Mouse (Mus musculus) monocyte, adult 2 months (primary cell): ENCODE results near the gene Efhd2.

Source experiments
- DNase-seq, 2 experiments: peaks; one replicate each; pipeline ENCODE4 v3.0.0; 2022; ENCODE audit warnings: low spot score in 2 of 2, low read depth in 1 of 2

Efhd2 gene

DNA sequence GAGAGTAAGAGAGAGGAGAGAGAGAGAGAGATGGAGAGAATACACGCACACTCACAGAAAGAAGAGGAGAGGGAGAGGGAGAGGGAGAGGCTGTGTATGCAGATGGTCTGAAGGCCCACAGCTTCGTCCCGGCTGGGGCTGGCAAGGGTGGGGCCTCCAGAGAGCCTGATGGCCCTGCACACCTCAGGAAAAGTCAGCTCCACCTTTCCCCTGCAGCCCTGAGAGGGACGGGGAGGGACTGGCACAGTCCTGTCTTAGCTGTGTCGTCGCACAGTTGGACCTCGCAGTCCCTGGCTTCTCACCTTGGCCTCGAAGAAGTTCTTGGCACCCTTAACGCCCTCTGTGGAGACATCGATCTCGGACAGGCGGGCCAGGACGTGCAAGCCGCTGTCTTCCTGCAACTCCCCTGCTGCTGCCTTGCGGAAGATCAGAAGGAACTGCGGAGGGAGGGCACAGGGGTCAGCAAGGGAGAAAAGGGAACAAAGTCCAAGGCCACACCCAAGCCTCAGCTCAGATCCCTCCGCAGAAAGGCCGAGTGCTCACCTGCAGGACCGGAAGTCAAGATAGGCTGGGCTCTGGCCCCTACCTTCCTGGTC lies 14.4 kb downstream of the Efhd2 start:
- peak in 1 of 2 experiments; percentile 42 for DNase-seq

DNA sequence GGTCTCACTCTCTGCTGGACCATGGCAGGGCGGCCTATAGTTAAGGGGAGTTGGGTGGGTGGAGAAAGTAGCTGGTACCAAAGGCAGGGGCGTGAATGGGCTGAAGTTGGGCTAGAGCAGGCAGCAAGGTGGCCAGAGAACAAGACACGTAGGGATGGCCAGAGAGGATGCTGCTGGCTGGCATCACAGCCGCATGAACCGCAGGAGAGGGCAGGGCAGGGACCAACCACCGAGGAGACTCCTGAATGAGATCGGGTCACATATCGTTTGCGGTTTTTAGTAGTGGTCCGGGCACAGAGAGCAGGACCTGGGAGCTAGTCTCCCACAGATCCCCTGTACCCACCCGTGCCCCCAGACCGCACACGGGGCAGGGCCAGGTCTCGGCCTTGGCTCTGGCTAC lies 15.4 kb downstream of the Efhd2 start:
- DNase-seq, result no peak

DNA sequence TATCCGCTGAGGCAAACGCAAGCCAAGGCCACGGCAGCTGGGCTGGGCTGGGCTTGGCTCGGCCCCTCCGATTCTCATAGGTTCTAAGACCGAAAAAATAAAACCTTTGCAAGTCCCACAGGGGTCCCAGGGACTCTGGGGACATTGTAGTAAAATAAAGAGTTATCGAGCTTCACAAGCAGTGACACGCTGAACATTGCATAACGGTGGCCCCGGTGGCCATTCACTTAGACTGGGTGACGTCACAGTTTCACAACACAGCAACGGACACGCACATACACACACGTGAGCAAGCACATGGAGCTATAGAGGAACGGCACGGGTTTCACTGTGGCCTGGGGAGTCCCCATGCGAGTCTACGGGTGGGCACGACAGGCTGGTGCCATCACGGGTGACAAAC lies 16.2 kb downstream of the Efhd2 start:
- DNase-seq, result peak; percentile 76 to 77

DNA sequence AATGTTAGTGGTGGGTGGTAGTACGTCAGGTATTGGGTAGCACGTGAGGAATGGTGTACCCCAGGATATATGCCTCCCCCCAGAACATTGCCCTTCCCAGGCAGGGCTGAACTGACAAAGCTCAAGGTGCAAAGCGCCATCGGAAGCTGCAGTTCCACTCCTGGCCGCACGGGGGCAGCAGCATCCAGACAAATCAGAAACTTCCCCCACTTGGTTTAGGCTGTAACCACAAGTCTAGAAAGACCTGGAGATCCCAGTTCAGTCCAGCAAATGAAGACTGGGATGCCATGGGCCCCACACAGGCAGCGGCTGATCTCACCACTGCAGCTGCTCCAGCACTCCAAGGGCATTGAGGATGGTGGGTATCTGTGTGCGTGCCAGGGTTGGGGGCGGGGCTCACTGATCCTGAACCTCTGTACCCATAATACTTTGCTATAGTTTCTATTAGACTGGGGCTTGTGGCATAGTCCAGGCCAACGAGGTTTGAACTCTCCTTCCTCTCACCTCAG lies 17.2 kb downstream of the Efhd2 start:
- DNase-seq, result peak in 1 of 2 experiments; percentile 82

DNA sequence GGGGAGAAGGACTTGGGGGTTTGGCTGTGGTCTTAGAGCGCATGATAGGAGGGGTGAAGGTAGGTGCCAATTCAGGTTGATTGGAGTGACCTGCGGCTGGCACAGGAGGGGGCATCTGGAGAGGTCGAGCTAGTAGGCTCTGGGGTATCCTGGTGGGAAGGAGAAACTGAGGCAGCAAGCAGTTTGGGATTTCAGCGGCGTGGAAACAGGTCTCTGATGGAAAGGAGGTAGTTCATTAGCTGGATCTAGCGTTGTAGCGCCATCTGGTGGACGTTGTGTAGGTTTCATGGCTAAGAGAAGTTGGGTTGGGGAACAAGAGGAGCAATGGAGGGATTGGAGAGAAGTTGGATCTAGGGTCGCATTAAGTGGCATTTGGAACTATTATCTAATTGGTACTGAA lies 21.3 kb downstream of the Efhd2 start:
- peak in 1 of 2 experiments; percentile 38 for DNase-seq

DNA sequence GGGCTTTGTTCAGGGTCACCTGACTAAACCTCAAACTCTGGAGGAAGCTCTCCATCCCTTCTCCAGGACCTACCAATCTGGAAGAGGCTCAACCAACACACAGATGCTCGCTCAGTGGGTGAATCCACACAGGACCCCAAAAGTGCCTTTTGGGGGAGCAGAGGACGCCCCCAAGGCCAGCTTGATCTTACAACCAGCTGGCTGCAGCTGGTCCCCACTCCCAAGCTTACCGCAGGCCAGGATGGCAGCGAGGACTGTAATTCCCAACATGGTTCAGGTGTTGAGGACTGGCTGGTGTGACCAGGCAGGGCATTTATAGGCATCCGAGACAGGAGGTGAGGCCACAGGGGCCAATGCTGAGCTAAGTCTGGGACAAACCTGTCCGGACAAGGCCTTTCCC lies 28.7 kb downstream of the Efhd2 start, which contains the start of gene Ctrc:
Gene Ctrc (minus strand): TSS at position 361 of the 400 bp plus-strand sequence.
- no peak for DNase-seq

DNA sequence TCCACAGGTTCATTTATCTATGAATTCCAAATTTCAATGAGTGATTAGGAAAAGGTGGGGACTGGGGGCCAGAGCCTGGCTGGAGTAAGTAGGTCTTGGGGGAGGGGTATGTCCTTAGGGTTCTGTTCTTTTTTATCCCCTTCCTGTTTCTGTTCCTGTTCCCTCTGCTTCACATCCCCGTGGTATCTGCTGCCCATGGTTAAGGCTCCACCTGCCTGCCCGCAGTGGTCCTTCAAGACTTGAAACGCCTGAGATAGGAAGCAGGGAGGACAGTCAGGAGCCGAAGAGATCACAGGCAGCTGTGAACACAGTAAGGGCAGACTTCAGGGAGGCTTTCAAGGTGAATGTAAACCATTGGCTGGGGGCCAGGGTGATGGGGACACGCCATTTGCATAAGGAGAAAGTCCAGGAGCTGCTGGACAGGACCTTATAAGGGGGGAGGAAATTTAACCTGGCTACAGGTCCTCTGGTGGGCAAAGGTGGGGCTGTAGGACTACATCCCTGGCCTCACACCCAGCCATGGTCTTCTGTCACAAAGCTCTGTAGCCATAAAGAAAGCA lies 40.1 kb downstream of the Efhd2 start:
- DNase-seq, result no peak

DNA sequence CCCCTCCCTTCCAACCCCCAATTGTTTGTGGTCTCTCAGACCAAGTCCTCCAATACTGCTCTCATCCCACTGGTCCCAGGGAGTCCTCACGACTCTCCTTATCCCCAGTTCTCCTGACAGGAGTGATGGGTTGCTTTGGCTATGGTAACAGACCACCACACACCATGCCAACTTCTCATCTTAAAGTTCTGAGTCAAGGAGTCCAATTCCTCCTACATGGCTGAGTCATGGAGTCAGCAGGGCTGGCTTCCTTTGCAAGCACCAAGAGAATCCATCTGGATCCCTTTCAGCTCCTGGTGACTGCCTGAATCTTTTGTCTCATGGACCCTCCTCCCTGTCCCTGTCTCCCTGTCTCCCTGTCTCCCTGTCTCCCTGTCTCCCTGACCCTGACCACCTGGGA lies 40.8 kb downstream of the Efhd2 start:
- DNase-seq, result no peak

DNA sequence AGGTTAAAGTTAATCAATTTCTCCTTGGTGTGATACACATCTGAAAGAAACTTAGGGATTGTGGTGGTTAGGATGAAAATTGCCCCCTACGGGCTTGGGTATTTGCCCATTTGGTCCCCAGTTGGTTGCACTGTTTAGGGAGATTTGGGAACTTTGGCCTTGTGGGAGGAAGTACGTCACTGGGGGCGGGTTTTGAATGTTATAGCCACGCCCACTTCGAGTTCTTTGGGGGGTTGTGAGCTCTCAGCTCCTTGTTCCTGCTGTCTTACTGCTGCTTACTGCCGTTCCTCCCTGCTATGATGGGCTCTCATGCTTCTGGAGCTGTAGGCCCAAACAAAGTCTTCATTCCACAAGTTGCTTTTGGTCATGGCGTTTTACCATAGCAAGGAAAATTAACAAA lies 43.4 kb downstream of the Efhd2 start:
- DNase-seq, result no peak

DNA sequence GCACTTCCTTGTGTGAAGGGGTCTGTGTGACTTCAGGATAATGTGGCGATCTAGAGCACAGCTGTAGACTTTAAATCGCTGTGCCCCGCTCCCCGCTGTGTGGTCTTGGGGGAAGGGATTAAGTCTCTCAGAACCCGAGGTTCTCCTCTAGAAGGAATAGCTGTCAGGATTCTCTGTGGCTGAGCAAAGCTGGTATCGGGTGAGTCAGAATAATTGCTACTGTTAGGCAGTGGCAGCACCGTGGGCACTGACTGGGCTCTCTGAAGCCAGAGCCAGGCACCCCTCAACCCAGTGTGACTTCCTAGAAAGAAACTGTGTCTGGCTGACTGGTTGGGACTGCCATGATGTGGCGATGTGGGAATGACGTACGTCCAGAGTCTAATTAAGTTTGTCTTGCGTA lies 44.3 kb downstream of the Efhd2 start:
- DNase-seq, result no peak

DNA sequence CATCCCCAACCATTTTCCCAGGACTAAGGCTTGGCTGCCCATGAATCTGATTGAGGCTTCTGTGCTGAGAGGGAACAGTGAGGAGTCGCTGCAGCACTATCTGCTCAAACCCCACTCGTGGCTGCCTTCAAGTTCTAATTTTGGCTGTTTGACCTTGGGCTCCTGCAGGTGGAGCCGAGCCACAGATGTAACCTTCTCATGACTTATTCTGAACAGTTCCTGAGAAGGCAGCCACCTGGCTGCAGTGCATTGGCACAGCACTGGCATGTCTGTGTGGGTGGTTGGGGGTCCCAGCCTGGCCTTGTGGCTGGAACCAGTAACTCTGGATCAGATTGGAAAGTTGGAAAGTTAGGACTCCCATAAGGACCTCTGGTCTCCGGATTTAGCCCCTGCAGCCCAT lies 46.5 kb downstream of the Efhd2 start:
- no peak for DNase-seq

DNA sequence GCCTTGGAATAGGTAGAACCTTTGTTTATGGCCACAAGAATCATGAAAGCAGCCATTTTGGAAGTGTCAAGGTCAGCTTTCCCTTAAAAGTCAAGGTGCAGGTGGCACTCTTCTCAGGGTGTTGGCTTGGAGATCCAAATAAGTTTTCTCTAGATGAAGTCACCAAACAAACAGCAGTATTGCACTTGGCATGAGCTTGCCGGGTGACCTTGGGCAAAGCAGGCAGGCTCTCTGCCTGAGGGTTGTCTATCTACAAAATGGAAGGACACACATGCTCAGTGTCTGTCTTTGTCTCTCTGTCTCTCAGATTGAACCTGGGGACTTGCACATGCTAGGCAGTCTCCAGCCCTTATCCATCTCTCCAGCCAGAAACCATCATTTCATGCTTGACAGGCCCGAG lies 47.3 kb downstream of the Efhd2 start:
- no peak for DNase-seq

DNA sequence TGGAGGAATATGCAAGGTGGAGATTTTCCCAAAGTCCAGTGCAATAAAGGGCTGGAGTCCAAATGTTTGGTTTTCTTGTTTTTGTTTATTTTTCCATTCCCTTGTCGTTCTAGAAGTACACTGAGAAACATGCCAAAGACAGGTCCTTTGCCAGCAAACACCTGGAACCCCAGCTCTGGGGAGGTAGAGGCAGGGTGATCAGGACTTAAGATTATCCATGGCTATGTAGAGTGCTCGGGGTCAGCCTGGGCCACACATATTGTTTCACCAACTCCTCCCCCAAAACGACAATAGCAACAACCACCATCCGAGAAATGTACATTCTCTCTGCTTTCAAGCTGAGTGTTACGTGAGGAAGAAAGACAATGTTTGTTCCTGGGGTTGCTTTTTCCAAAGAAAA lies 48.7 kb downstream of the Efhd2 start, which contains the start of gene Cela2a:
Gene Cela2a (minus strand): TSS at position 101 of the 400 bp plus-strand sequence.
- DNase-seq, result no peak

DNA sequence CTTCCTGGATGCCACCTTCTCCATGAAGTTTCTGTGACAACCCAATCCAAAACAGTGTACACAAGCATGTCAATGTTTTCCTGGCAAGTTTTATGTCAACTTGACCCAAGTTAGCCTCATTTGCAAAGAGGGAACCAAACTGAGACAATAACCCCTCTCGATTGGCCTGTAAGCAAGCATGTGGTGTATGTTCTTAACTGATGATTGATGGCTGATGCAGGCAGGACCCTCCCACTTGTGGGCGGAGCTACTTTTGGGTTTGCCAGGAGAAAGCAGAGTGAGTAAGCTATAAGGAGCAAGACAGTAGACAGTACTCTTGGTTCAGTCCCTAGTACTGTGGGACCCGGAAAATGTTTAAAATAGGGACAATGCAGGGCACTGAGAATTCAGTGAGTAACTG lies 51.7 kb downstream of the Efhd2 start:
- no peak for DNase-seq

DNA sequence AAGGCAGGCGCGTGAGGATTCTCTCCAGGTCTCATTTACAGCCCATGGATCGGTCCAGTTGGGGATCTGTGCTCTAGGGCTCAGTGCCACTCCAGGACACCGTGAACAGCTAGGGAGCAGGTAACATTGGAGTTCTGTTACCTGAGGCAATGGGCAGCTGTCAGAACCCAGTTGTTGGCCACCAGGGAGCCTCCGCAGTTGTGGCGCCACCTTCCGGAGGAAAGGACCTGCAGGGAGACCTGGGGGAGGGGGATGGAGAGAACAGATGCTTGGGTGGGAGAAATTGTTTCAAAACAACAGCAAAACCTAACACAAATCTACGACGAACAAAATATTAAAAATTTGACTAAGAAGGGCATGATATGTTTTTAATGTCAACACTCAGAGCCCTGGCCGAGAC lies 52.6 kb downstream of the Efhd2 start:
- DNase-seq, result no peak

DNA sequence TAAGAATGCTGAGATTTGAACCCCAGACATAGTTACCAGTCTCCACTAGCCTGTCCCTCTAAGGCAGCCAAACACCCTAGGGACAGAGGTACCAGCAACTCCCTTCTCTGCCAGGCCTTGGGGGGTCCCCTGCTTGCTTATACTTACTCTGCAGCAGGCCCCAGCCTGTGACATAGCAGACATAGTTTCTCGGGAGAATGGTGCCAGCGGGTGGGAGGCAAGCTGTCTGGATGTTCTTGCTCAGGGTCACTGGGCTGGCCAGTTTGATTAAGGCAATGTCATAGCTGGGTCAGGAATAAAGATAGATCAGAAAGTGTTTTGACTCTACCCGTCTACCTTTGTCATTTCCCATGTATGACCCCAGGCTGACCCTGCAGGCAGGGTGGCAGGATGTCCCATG lies 53.5 kb downstream of the Efhd2 start:
- no peak for DNase-seq

DNA sequence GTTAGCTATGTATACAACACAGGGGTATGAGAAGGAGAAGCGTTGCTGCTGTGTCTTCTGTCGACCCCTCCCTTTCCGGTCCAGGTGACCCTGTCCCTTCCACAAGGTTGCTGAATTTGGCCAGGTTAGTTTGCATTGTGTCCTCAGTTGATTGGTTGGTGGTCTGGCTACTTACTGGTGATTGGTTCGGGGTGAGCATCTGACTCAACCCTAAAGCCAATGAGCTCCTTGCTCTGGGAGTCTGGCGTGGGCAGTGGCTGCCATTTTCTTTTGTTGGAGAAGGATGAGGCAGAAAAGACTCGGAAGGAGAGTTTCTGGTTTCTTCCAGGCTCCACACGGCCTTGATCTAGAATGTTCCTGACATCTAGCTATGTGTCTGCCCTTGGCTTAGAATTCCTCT lies 55.4 kb downstream of the Efhd2 start:
- no peak for DNase-seq

DNA sequence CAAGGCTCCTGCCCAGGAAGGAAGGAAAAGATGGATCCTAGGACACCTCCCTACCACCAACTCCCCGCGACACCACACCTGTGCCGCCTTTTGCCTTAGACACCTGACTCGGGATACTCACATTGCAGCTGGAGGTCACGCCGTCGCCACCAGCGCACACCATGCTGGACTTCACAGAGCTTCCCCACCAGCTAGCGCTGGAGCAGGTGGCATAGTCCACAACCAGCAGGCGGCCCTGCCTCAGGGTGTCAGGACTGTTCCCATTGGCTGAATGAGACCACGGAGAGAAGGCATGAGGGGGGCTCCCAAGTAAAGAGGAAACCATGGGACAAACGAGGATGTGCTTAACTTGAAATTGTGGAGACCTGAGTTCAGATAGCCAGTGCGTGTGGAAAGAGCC lies 55.9 kb downstream of the Efhd2 start:
- no peak for DNase-seq

DNA sequence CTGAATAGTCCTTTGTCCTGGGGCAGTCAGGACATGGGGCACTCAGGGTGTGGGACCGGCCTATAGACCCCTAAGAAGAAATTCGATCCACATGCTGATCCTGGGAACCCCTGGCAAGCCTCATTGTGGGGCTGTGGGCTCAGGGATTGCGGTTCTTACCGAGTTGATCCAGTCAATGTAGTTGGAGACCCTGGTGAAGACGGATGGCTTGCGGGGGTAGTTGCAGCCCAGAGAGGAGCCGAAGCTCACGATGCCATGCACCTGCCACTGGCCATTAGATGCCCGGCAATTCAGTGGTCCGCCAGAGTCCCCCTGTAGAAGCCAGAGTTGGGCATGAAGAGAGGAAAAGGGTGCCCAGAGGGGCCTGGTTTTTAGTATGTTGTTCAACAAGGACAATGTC lies 57.0 kb downstream of the Efhd2 start:
- DNase-seq, result no peak

DNA sequence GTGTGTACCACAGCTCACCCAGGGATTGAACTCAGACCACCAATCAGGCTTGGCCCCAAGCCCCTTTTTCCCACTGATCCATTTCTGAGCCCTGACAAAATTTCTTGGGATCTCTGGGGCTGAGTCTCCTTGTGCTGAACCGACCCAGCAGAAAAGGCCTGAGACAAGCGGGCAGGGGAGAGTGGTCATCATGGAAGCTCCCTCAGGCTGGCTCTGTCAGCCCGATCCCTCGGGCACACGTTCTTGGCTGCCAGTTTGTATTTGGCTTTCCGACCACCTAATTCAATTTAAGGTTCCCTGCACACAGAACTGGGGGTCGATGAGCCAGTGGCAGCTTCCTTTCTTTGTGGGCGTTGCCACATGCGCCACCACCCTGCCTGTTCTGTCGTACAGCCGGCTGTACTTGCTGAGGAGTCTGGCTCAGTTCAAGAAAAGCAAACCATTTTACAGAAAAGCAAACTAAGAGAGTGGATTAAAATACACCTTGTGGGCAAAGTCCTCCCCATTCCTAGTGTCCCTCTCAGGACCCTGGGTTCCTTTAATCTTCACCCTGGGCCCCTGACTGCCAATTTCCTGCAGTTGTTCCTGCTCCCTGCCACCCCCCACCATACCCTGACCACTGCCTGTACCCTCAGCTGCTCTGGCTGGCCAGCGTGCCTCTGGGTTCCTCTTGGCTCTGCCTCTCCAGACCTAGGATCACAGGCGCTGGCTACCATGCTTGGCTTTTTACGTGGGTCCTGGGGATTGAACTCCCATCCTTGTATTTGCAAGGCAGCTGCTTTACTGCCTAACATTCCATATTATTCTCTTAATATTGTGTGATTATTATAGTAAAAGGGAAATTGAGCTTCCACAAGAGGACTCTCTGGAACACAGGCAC lies 57.7 kb downstream of the Efhd2 start:
- no peak for DNase-seq

DNA sequence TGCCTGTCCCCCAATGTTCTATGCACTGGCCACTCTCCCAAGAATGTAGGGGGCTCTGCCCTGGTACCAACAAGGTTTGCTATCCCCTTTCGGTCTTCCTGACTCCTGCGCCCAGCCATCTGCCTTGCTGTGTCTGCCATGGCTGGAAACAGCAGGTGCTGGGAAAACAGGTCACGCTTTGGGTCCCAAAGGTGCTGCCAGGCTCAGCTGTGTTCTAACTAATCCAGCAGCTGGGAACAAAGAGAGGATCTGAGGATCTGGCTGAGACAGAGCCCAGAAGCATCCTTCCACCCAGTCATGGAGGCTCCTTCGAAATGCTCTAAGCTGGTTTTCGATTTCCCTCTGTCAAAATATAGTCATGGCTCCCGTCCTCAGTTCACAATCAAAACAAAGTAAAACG lies 58.5 kb downstream of the Efhd2 start:
- DNase-seq, result no peak

DNA sequence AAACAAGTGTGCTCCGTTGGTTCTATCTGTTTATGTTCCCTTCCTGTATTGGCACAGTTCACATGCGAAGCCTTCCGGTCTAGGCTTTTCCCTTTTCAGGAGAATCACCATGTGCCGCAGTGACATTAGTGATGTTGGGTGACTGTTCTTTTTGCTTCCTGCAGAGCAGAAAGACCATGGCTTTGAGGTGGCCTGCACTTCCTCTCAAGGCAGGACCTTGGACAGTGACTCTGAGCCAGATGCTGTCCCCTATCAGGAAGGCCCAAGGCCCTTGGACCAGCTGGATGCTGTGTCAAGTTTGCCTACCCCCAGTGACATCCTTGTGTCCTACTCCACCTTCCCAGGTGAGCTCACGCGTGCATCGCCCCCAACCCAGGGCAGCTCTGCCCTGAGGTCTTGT lies 63.3 kb downstream of the Efhd2 start:
- no peak for DNase-seq
